Mouse (Mus musculus) megakaryocyte, embryonic 14.5 days (primary cell): ENCODE results near the gene Tmem170b.

ENCODE experiments used
- FLI1 ChIP-seq: IDR thresholded peaks from 2 replicates; pipeline ENCODE4 v1.6.1; 2012; ENCODE audit warnings: low read length, inconsistent platforms, mixed read lengths
- GATA1 ChIP-seq: IDR thresholded peaks from 3 replicates; pipeline ENCODE4 v1.6.1; 2012; ENCODE audit warnings: mixed read lengths, low read length, inconsistent platforms, borderline replicate concordance

- no peak for TF ChIP-seq GATA1
- TF ChIP-seq FLI1: no peak
Observed at GRCm38 (mm10) chr13:41607589-41607988, 1.9 kb downstream of the Tmem170b start.
